Mouse (Mus musculus): ENCODE results near the gene Hspb8.
"Not testable (repeated sequence)": the region's sequence is repeated elsewhere in the genome, so short reads cannot be mapped to it uniquely, and the experiment has no call there.

- not testable (repeated sequence) for TF ChIP-seq CTCF, EP300 (IDR thresholded peaks at IDR 0.05; ENCODE audit: low read depth)
Observed at GRCm38 (mm10) chr5:116425709-116426108, 3.0 kb upstream of the Hspb8 start.
